Mouse (Mus musculus) spleen, postnatal 0 days (tissue): Measurements from ENCODE around the gene Thoc7. TPM values are rescaled to one million over a fixed set of nuclear protein-coding genes. Genes with fewer than 3 reads are reported as not detected.

ENCODE experiments used
- polyA plus RNA-seq: library from polyadenylated mRNA; unstranded; fragments of >200 nt; fragmentation: Nextera tagmentation; extraction: Ambion mirVana; gene quantifications from 2 replicates; pipeline ENCODE4 v1.2.1, GENCODE M21; 2015

Thoc7 gene
- polyA plus RNA-seq = 156 and 162 TPM in 2 replicates

DNA sequence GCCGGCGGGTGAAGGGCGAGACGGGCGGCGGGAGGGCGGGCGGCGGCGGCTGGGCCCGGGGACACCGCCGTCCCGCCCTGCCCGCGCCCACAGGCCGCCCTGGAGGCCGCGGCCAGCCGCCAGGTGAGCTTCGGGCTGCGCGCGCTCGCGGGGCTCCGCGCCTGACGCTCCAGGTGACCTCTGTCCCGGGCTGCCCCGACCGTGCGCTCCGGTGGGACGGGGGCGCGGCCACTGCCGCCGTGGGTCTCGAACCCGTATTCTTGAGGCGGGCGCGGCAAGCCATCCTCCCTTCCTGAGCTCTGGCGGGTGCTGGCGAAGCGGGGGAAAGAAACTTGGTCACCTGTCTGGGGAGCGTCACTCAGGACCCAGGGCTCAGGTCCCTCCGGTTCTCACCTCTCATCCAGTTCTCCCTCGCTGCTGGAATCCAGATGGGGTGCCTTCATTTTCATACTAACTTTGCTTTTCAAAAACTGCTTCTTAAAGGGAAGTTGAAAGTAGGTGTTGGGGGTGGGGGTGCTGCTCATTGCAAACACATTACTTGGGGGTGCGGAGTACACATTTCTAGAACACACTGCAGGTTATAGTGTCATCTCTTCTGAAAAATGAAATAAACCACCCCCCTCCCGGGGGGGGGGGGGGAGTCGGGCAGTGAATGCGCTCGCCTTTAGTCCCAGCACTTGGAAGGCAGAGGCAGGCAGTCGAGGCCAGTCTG is at the start of gene Thoc7, which contains the start of gene Atxn7:
Gene Thoc7 (minus strand): TSS at position 452 of the 712 bp plus-strand sequence.
Gene Atxn7 (plus strand): TSS at position 40 of the 712 bp plus-strand sequence.

DNA sequence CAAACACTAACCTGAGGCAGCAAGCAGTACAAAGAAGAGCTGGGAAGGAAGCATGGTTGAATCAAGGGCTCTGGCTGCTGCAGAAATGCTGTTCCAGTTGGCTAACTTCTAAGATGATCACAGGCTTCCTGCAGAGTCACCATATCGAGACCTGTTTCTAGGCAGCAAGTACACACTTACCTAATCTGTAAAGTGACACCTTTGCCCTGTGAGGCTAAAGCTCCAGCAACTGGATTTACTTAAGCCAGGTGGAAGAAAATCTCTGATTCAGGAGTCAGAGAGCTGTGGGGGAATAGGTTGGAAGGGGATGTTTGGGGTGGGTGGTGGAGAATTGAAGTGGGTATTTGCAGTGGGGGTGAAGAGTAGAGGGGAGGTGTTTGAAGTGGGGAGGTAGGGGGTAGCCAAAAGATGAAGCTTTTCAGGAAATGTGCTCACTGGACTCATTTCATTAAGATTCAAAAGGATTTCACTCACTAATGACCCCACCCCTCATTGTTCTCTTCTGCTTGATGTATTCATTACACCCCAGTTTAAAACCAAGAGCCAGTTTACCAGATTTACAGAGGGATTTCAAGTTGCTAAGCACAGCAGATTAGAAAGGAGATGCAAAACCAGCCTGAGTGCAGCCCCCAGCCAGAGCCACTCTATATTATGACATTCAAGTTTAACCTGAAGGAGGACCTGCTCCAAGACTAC is 47.1 kb downstream of the Thoc7 start, which contains the start of gene Gm281:
Gene Gm281 (minus strand): TSS at position 92 of the 696 bp plus-strand sequence.

Other genes starting within 250 kb of the Thoc7 start
- gene Gm281, start 47.4 kb downstream of the Thoc7 start, polyA plus RNA-seq = not detected in 2 replicates
- gene Atxn7, start 412 bp downstream of the Thoc7 start, polyA plus RNA-seq = 3.5 and 5.0 TPM in 2 replicates
- 127 and 139 TPM in 2 replicates for gene Psmd6, start 159.1 kb upstream of the Thoc7 start, polyA plus RNA-seq
- gene Olfr720, start 225.0 kb upstream of the Thoc7 start, polyA plus RNA-seq = not detected in 2 replicates